Mouse (Mus musculus) erythroblast, embryonic 14.5 days (primary cell): ENCODE results near the gene Vmn2r112. TPM values are rescaled to one million over a fixed set of nuclear protein-coding genes. Genes with fewer than 3 reads are reported as not detected.
"Not testable (repeated sequence)": the region's sequence is repeated elsewhere in the genome, so short reads cannot be mapped to it uniquely, and the experiment has no call there.

Source experiments
- H3K27me3 ChIP-seq: 2 replicates; pipeline ENCODE4 v1.6.1; 2012; ENCODE audit warnings: inconsistent platforms; ENCODE audit not compliant: control insufficient read depth
- H3K36me3 ChIP-seq: 2 replicates; pipeline ENCODE4 v1.6.1; 2012; ENCODE audit warnings: mild to moderate bottlenecking, inconsistent platforms; ENCODE audit not compliant: control insufficient read depth
- H3K4me1 ChIP-seq: 2 replicates; pipeline ENCODE4 v1.6.1; 2012; ENCODE audit warnings: inconsistent platforms; ENCODE audit not compliant: control insufficient read depth
- H3K4me3 ChIP-seq: replicated peaks from 2 replicates; pipeline ENCODE3; 2012; ENCODE audit warnings: moderate library complexity, mild to moderate bottlenecking, inconsistent platforms
- H3K9me3 ChIP-seq: 2 replicates; pipeline ENCODE4 v1.6.1; 2012; ENCODE audit warnings: low read length, inconsistent platforms, mixed read lengths; ENCODE audit not compliant: control insufficient read depth
- GATA1 ChIP-seq: IDR thresholded peaks from 2 replicates; pipeline ENCODE4 v1.6.1; 2012; ENCODE audit warnings: low read length, inconsistent platforms, mixed read lengths
- TAL1 ChIP-seq: IDR thresholded peaks from 3 replicates; pipeline ENCODE4 v1.6.1; 2012; ENCODE audit warnings: low read length, inconsistent platforms, mixed read lengths
- polyA plus RNA-seq: library from polyadenylated mRNA; stranded (reverse); fragments of >175 nt; gene quantifications from 2 replicates; pipeline ENCODE4 v1.2.3, GENCODE M21; 2012

The Vmn2r112 gene
- polyA plus RNA-seq = not detected in 2 replicates

DNA sequence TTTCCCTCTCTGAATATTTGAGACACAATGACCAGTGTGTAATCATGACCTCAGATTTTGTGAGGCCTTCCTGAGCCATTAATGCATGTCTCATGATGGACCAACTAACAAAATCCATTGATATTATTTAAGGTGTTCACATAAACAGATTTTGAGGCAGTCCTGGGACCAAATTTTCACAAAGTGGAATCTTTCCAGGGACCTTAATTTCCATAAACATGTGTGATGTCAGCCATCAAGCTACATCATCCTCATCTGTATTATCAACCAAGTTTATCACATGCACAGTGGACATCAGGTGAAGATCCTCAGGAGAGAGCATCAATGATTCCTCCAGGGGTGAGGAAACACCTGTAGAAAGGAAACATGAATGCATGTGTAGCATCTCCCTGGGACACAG lies at the start of gene Vmn2r112:
TSS of gene Vmn2r112 (plus strand) at position 301 of the 400 bp plus-strand sequence.
- H3K27me3 ChIP-seq, H3K36me3 ChIP-seq, H3K9me3 ChIP-seq, H3K4me1 ChIP-seq, H3K4me3 ChIP-seq: not testable (repeated sequence)

DNA sequence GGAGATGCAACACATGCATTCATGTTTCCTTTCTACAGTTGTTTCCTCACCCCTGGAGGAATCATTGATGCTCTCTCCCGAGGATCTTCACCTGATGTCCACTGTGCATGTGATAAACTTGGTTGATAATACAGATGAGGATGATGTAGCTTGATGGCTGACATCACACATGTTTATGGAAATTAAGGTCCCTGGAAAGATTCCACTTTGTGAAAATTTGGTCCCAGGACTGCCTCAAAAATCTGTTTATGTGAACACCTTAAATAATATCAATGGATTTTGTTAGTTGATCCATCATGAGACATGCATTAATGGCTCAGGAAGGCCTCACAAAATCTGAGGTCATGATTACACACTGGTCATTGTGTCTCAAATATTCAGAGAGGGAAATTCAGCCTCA lies 27.4 kb upstream of the Vmn2r112 start, which contains the start of gene Vmn2r111:
TSS of gene Vmn2r111 (minus strand) at position 101 of the 400 bp plus-strand sequence.
- not testable (repeated sequence) for H3K4me3 ChIP-seq, H3K4me1 ChIP-seq

DNA sequence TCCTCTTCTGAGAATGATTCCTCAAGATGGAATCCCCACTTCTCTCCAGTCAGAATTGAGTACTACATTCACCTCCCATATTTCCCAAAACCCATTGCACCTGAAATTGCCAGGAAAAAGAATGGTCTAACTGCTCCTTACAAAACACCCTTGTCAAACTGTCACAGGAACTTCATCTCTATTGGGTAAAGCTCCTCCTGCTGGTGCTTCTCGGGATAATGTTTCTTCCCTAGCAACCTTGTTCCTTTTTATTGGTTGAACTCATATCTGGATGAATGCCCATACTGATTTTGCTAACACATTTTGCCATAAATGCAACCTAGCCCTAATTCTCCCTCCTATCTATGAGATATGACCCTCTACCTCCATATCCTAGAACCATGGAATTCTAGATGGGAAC lies 29.9 kb downstream of the Vmn2r112 start:
- TF ChIP-seq GATA1 = no peak
- no peak for TF ChIP-seq TAL1
- no peak overlapping the region for H3K4me3 ChIP-seq
- no peaks in the 10 kb centered on the region for H3K4me1 ChIP-seq
- H3K36me3 ChIP-seq = no peaks in the 10 kb centered on the region
- H3K27me3 ChIP-seq = no peaks in the 10 kb centered on the region
- peaks cover 3% of the 10 kb centered on the region; the same call in 1 of the 2 replicates for H3K9me3 ChIP-seq

More for the DNA sequence above, 27.4 kb upstream of the Vmn2r112 start, which contains the start of gene Vmn2r111:
- H3K9me3 ChIP-seq, H3K36me3 ChIP-seq, H3K27me3 ChIP-seq: not testable (repeated sequence)

Other genes with a start within 250 kb of the Vmn2r112 start
- gene Zfp944, start 239.6 kb upstream of the Vmn2r112 start, polyA plus RNA-seq = 0.03 and 0.07 TPM in 2 replicates
- gene Zfp758, start 239.5 kb upstream of the Vmn2r112 start, polyA plus RNA-seq = not detected in 2 replicates
- gene Zfp946, start 176.7 kb upstream of the Vmn2r112 start, polyA plus RNA-seq = 0.22 and 0.34 TPM in 2 replicates
- 0.01 TPM in 1 of 2 replicates, not detected in the other for gene Vmn2r111, start 27.5 kb upstream of the Vmn2r112 start, polyA plus RNA-seq